Mouse (Mus musculus): Measurements from ENCODE around the gene Tex28.
"Not testable (repeated sequence)": the region's sequence is repeated elsewhere in the genome, so short reads cannot be mapped to it uniquely, and the experiment has no call there.

Gene Tex28

GRCm38 (mm10) chrX:74167738-74168137 is at the start of gene Tex28:
TSS of gene Tex28 (minus strand) at chrX:74167838.
- DNase-seq, result no peak

- no peak for DNase-seq
Measured at GRCm38 (mm10) chrX:74203556-74203955, 35.9 kb upstream of the Tex28 start.

GRCm38 (mm10) chrX:74176959-74177358 is 9.3 kb upstream of the Tex28 start, which contains the start of gene Tktl1:
TSS of gene Tktl1 (plus strand) at chrX:74177259.
- no peak for DNase-seq

GRCm38 (mm10) chrX:74135263-74135662 is 32.4 kb downstream of the Tex28 start, which contains the start of gene Mecp2:
TSS of gene Mecp2 (minus strand) at chrX:74135363.
- not testable (repeated sequence) for DNase-seq

- DNase-seq, result no peak
Measured at GRCm38 (mm10) chrX:74127164-74127563, 40.5 kb downstream of the Tex28 start, which contains the start of gene Opn1mw. TSS of gene Opn1mw (plus strand) at chrX:74127464.

GRCm38 (mm10) chrX:74124975-74125374 is 42.7 kb downstream of the Tex28 start:
- DNase-seq, result peak; percentile 54

- DNase-seq, result peak; percentile 70
Measured at GRCm38 (mm10) chrX:74115511-74115910, 52.1 kb downstream of the Tex28 start.

- no peak for DNase-seq
Measured at GRCm38 (mm10) chrX:74114036-74114435, 53.6 kb downstream of the Tex28 start.

GRCm38 (mm10) chrX:74108747-74109146 is 58.9 kb downstream of the Tex28 start:
- no peak for DNase-seq

- no peak for DNase-seq
Measured at GRCm38 (mm10) chrX:74105916-74106315, 61.7 kb downstream of the Tex28 start.

GRCm38 (mm10) chrX:74103457-74104188 is 64.0 kb downstream of the Tex28 start:
- DNase-seq, result no peak
